Mouse (Mus musculus): ENCODE data around the gene Zfp11.

The Zfp11 gene

GRCm38 (mm10) chr5:129611060-129611459, 58.8 kb downstream of the Zfp11 start:
- CTCF ChIA-PET, result interaction anchor here (0.7 kb wide), 1 partner anchor 32 kb away, joined by 6 read pairs; no protein-coding TSS in a partner anchor

GRCm38 (mm10) chr5:129607476-129607875, 62.4 kb downstream of the Zfp11 start:
- CTCF ChIA-PET, result no interaction called here

All from spleen, embryonic (tissue).